Mouse (Mus musculus) CD4-positive, CD25-positive, alpha-beta regulatory T cell, adult 4 months (primary cell): ENCODE measurements around the gene Arf3. TPM values are rescaled to one million over a fixed set of nuclear protein-coding genes. Genes with fewer than 3 reads are reported as not detected.

Experiments used
- ATAC-seq: one replicate; pipeline ENCODE4 v1.8.0; 2017
- polyA plus RNA-seq, 2 experiments: library from polyadenylated mRNA; unstranded; fragments of 100-300 nt; shearing (Covaris generic); gene quantifications; one replicate each; pipeline ENCODE4 v1.2.1; 2017

The Arf3 gene
- polyA plus RNA-seq, 2 experiments from 2014 or later = 33.0 to 35.3 TPM

- ATAC-seq = no peak
Measured at GRCm38 (mm10) chr15:98717301-98717700, 45.7 kb downstream of the Arf3 start.

GRCm38 (mm10) chr15:98714230-98714652 is 48.8 kb downstream of the Arf3 start:
- no peak for ATAC-seq

GRCm38 (mm10) chr15:98710442-98710841 is 52.6 kb downstream of the Arf3 start:
- ATAC-seq = peak; percentile 49

DNA sequence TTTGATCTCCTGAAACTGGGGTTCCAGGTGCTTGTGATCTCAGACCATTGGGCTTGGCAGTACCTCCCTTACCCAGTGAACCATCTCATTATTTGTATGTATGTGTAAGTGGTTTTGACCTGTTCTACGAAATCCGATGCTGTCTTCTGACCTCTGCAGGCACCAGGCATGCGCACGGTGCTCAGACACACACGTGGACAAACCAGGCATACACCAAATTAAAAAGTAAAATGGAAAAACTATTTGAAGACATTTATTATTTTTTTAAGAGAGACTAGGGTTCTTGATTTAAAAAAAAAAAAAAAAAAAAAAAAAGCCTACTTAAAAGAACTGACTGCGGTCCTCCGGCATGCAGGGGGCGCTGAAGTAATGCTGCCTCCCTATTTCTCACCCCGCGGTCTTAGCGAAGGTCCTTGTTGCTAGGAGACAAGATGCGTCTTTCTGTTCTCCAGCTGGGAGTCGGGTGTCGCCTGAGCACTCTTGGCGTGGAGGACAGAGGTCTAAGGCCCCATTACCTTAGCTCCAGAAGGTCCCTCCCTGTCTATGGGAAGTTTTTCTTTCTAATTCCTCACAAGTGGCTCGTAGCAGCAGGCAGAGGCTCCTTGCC is 55.1 kb downstream of the Arf3 start, which contains the start of gene Ccdc65:
Ccdc65 (plus strand) TSS at position 442 of the 607 bp plus-strand sequence.
- peak; percentile 62 for ATAC-seq

GRCm38 (mm10) chr15:98704312-98704711 is 58.7 kb downstream of the Arf3 start:
- ATAC-seq = no peak

GRCm38 (mm10) chr15:98699190-98700105 is 63.6 kb downstream of the Arf3 start:
- peak; percentile 63 for ATAC-seq

DNA sequence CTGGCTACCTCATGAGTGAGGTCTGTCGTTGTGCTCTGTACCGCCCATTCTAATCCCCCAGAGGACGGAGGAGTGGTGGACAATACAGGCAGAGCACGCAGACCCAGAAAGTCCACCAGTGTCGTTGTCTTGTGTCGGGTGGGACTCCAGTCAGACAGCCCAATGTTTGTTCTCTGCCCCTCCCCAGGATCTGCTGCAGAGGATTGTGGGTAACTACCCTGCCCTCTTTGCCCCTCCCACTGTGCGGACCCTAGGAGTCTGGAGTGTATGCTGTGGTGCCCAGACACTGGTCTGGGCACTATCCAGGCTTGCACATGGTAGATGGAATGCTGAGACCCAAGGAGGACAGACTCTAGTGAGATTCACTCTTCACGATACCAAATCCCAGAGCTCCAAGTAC is 66.8 kb downstream of the Arf3 start:
- ATAC-seq = no peak

GRCm38 (mm10) chr15:98695726-98696125 is 67.3 kb downstream of the Arf3 start:
- no peak for ATAC-seq

DNA sequence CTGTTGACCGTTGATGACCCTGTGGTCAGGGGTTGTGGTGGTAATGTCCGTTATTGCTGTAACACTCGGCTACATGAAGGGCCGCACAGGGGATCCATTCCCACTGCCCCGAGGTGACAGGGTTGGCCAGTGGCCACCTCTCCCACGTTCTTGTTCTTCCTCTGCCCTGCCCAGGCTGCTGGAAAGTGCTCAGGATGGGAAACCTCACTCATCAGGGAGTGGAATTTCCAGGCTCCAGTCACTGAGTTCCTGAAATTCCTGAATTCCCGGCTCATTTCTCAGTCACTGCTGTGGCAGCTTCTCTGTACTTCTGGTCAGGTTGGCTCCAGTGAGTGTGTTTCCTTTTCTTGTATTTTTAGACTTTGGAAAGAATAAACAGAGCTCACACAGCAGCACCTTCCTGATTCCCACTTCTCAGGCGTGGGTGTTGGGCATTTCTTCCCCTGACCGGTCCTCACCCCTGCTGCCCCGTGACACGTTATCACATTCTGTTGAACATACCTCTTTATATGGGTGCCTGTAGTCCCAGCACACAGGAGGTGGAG is 70.8 kb downstream of the Arf3 start:
- no peak for ATAC-seq

GRCm38 (mm10) chr15:98691486-98692147 is 71.4 kb downstream of the Arf3 start:
- no peak for ATAC-seq

DNA sequence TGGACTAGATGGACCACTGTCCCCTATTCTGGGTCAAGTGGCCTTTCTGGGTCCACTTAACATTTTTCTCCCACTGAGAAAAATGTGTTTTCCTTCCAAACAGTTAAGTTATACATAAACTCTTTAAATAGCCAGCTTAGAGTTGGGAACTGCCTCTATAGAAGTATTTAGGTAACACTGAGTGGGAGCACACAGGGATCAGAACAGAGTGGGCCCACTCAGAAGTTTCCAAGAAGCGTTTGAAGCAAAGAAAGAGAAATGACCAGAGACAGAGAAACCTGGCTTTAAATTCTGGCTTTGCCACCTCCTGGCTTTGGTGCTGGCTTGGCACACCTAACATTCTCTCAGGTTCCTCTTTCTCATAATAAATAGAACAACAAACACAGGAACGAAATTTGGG is 73.3 kb downstream of the Arf3 start:
- ATAC-seq = no peak

Other genes with a start within 250 kb of the Arf3 start
- gene Kansl2, start 228.9 kb downstream of the Arf3 start, polyA plus RNA-seq = 10 to 100 TPM; 27.2 to 36.2 TPM
- gene Ccnt1, start 192.3 kb downstream of the Arf3 start, polyA plus RNA-seq = 100 to 1,000 TPM; 103 to 104 TPM
- gene 4930415O20Rik, start 192.2 kb downstream of the Arf3 start, polyA plus RNA-seq = not detected
- 1 to 10 TPM; 1.1 to 1.5 TPM for gene Adcy6, start 153.1 kb downstream of the Arf3 start, polyA plus RNA-seq
- gene Cacnb3, start 132.4 kb downstream of the Arf3 start, polyA plus RNA-seq = not detected
- gene Ddx23, start 100.3 kb downstream of the Arf3 start, polyA plus RNA-seq = 10 to 100 TPM; 29.4 to 29.8 TPM
- 1 to 10 TPM in 1 of 2 experiments, under 1 TPM in 1; 0.35 to 1.9 TPM for gene Rnd1, start 85.8 kb downstream of the Arf3 start, polyA plus RNA-seq
- gene Ccdc65, start 55.0 kb downstream of the Arf3 start, polyA plus RNA-seq = not detected
- 1 to 10 TPM in 1 of 2 experiments, under 1 TPM in 1; 0.75 to 1.0 TPM for gene Fkbp11, start 35.0 kb downstream of the Arf3 start, polyA plus RNA-seq
- gene Wnt10b, start 14.9 kb upstream of the Arf3 start, polyA plus RNA-seq = not detected
- not detected for gene Wnt1, start 26.6 kb upstream of the Arf3 start, polyA plus RNA-seq
- not detected for gene Ddn, start 46.3 kb upstream of the Arf3 start, polyA plus RNA-seq
- 100 to 1,000 TPM; 126 to 187 TPM for gene Prkag1, start 68.3 kb upstream of the Arf3 start, polyA plus RNA-seq
- gene Kmt2d, start 108.0 kb upstream of the Arf3 start, polyA plus RNA-seq = 10 to 100 TPM; 30.9 to 38.6 TPM
- 10 to 100 TPM; 11.3 to 14.2 TPM for gene Rhebl1, start 131.3 kb upstream of the Arf3 start, polyA plus RNA-seq
- gene Dhh, start 135.3 kb upstream of the Arf3 start, polyA plus RNA-seq = not detected
- gene Lmbr1l, start 155.0 kb upstream of the Arf3 start, polyA plus RNA-seq = 10 to 100 TPM; 23.3 to 61.6 TPM
- 100 to 1,000 TPM; 419 to 534 TPM for gene Tuba1b, start 171.4 kb upstream of the Arf3 start, polyA plus RNA-seq
- gene Gm49450, start 190.3 kb upstream of the Arf3 start, polyA plus RNA-seq = not detected
- 100 to 1,000 TPM; 212 to 259 TPM for gene Tuba1a, start 190.5 kb upstream of the Arf3 start, polyA plus RNA-seq